Mouse (Mus musculus): ENCODE data around the gene Syt11. TPM values are rescaled to one million over a fixed set of nuclear protein-coding genes. Genes with fewer than 3 reads are reported as not detected.
A peak's percentile ranks its signal among the peaks of the same experiment; 100 is the strongest.
"Not testable (repeated sequence)": the region's sequence is repeated elsewhere in the genome, so short reads cannot be mapped to it uniquely, and the experiment has no call there.

The Syt11 gene
- total and polyA plus RNA-seq, 2 experiments: 0.92 to 1.6 TPM

DNA sequence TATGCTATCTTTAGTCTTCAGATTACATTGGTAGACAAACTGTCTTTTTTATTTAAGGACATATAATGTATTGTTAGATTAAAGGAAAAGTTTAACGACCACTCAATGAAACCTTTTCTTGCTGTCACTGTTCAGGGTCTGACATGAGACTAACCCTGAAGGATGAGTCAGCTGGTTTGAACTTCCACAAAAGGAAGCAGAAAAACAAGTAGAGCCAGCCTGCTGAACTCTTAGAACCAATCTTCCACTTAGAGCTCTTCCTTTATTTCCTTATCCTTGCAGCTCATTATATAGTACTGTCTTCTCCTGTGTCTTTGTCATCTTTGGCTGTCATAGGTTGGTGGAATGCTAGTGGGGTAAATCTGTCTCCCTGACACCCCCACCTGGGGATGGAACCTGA, 57.1 kb downstream of the Syt11 start:
- Histone ChIP-seq H3K79me2 (ENCODE audit: control insufficient read depth, insufficient read depth, low read length) (no peaks in the 10 kb centered on the region; the same call in 1 of the 2 replicates), H3K4me3 (ENCODE audit: insufficient read depth, low read depth, low read length) (no peak overlapping the region; the same call in 1 of the 2 replicates), H3K27ac (replicated peaks; ENCODE audit: insufficient read depth, low read depth, low read length) (peak overlapping the region; percentile 35; the same call in 1 of the 2 replicates), H3K27me3 (ENCODE audit: control insufficient read depth, insufficient read depth, low read length) (no peaks in the 10 kb centered on the region), H3K4me1 (ENCODE audit: control insufficient read depth, insufficient read depth, low read length) (peaks cover 16% of the 10 kb centered on the region), H3K36me3 (ENCODE audit: control insufficient read depth, insufficient read depth, low read length) (peaks cover 13% of the 10 kb centered on the region), H3K9ac (ENCODE audit: low read depth, low read length) (no peak overlapping the region)
- peak; percentile 36 for DNase-seq (ENCODE audit: extremely low read depth, low read depth, low spot score)
- WGBS: 39% methylated on average over 1 of the region's 1 CpGs
- TF ChIP-seq POLR2A (IDR thresholded peaks at IDR 0.05; ENCODE audit: extremely low read depth, insufficient read depth, low read length) (no peak), CTCF (IDR thresholded peaks at IDR 0.05; ENCODE audit: low read depth, low read length) (no peak)

DNA sequence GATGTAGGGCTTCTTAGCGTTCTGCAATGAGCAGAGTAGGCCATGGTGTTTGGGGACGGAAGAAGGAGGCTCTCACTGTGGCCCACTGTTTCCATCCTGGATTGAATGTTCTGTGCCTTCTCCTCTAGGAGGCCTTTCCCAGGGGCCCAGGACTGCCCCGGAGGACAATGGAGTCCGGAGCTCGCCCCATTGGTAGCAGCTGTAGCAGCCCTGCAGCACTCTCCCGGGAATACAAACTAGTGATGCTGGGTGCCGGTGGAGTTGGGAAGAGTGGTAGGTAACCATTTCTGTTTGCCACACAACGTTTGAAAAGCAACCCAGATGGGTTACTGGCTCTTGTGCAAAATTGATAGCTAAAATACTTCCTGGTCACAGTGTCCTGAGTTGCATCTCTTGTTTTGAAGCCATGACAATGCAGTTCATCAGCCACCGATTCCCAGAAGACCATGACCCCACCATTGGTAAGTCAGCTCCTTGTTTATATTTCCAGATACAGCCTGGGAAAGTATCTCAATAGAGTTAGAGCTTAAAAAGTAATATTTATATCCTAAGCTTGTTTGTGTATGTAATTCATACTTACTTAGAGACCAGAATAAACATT, 57.7 kb downstream of the Syt11 start:
- peak; percentile 32 for DNase-seq (ENCODE audit: extremely low read depth, low read depth, low spot score)
- Histone ChIP-seq H3K4me1 (ENCODE audit: control insufficient read depth, insufficient read depth, low read length) (peaks cover 16% of the 10 kb centered on the region), H3K9ac (ENCODE audit: low read depth, low read length) (peak overlapping the region; percentile 85), H3K79me2 (ENCODE audit: control insufficient read depth, insufficient read depth, low read length) (no peaks in the 10 kb centered on the region; the same call in 1 of the 2 replicates), H3K27ac (replicated peaks; ENCODE audit: insufficient read depth, low read depth, low read length) (peak overlapping the region; percentile 54), H3K36me3 (ENCODE audit: control insufficient read depth, insufficient read depth, low read length) (peaks cover 15% of the 10 kb centered on the region), H3K4me3 (ENCODE audit: insufficient read depth, low read depth, low read length) (peak overlapping the region; percentile 85), H3K27me3 (ENCODE audit: control insufficient read depth, insufficient read depth, low read length) (no peaks in the 10 kb centered on the region)
- WGBS: under 1% methylated on average over 9 of the region's 9 CpGs
- no peak for TF ChIP-seq POLR2A (IDR thresholded peaks at IDR 0.05; ENCODE audit: extremely low read depth, insufficient read depth, low read length)
- peak; percentile 7; the same call in 1 of the 2 replicates for TF ChIP-seq CTCF (IDR thresholded peaks at IDR 0.05; ENCODE audit: low read depth, low read length)

DNA sequence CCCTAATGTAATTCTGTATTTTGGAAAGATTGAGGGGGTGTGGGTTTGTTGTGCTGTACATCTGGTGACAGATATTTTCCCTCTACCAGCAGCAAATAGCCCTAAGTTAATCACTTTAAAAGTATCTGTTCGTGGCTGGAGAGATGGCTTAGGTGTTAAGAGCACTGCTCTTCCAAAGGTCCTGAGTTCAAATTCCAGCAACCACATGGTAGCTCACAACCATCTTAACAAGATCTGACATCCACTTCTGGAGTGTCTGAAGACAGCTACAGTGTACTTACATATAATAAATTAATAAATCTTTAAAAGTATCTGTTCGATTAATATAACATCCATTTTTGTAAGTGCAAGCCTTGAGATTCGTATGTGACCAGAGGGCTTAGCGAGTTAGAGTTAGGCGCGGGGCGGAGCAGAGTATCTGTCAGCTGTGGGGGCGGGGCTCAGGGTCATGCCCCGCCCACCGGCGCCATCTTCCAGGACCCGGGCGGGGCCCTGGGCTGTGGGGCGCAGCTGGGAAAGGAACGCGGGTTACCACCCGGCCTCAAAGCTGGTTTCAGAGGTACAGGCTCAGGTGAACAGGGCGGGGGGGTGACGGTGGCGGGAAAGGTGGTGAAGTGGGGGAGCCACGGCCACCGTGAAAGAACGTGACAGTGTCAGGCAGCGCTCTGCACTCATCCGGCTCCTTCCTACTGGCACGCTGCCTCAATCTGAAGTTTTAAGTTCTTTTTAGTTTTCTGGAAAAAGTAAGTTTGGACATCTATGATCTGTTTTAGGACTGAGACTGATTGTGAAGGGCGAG, 58.4 kb downstream of the Syt11 start, which contains the start of gene Rit1:
Gene Rit1, plus strand, starts transcription at position 440 of the 799 bp plus-strand sequence.
- Histone ChIP-seq H3K79me2 (ENCODE audit: control insufficient read depth, insufficient read depth, low read length) (no peaks in the 10 kb centered on the region; the same call in 1 of the 2 replicates), H3K27ac (replicated peaks; ENCODE audit: insufficient read depth, low read depth, low read length) (peak within 1 kb of the TSS; percentile 54), H3K4me3 (ENCODE audit: insufficient read depth, low read depth, low read length) (peak within 1 kb of the TSS; percentile 85), H3K9ac (ENCODE audit: low read depth, low read length) (peak within 1 kb of the TSS; percentile 85), H3K27me3 (ENCODE audit: control insufficient read depth, insufficient read depth, low read length) (no peaks in the 10 kb centered on the region), H3K36me3 (ENCODE audit: control insufficient read depth, insufficient read depth, low read length) (peaks cover 19% of the 10 kb centered on the region), H3K4me1 (ENCODE audit: control insufficient read depth, insufficient read depth, low read length) (peaks cover 16% of the 10 kb centered on the region)
- peak; percentile 78; the same call in 1 of the 2 replicates for TF ChIP-seq POLR2A (IDR thresholded peaks at IDR 0.05; ENCODE audit: extremely low read depth, insufficient read depth, low read length)
- no peak for TF ChIP-seq CTCF (IDR thresholded peaks at IDR 0.05; ENCODE audit: low read depth, low read length)
- DNase-seq (ENCODE audit: extremely low read depth, low read depth, low spot score): peak; percentile 62
- WGBS: 1% methylated on average over 27 of the region's 27 CpGs

DNA sequence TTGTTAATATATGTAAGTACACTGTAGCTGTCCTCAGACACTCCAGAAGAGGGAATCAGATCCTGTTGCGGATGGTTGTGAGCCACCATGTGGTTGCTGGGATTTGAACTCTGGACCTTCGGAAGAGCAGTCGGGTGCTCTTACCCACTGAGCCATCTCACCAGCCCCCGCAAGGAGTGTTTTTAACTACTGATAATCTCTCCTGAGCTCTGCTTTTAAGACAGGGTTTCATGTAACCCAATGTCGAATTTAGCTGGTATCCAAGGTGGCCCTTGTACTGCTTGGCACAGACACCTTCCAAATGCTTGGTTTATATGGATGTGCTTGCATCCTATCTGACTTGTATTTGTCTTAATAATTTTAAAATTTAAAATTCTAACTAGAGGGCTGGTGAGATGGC, 59.2 kb downstream of the Syt11 start:
- not testable (repeated sequence) for H3K27me3 ChIP-seq (ENCODE audit: control insufficient read depth, insufficient read depth, low read length); H3K27ac ChIP-seq (replicated peaks; ENCODE audit: insufficient read depth, low read depth, low read length); H3K79me2 ChIP-seq (ENCODE audit: control insufficient read depth, insufficient read depth, low read length); H3K4me3 ChIP-seq (ENCODE audit: insufficient read depth, low read depth, low read length); DNase-seq (ENCODE audit: extremely low read depth, low read depth, low spot score); H3K9ac ChIP-seq (ENCODE audit: low read depth, low read length)
- Histone ChIP-seq H3K4me1 (ENCODE audit: control insufficient read depth, insufficient read depth, low read length) (peaks cover 16% of the 10 kb centered on the region), H3K36me3 (ENCODE audit: control insufficient read depth, insufficient read depth, low read length) (peaks cover 24% of the 10 kb centered on the region)
- 89% methylated on average over 5 of the region's 5 CpGs for WGBS

GRCm38 (mm10) chr3:88714725-88715124, 60.2 kb downstream of the Syt11 start:
- Histone ChIP-seq H3K27me3 (ENCODE audit: control insufficient read depth, insufficient read depth, low read length) (no peaks in the 10 kb centered on the region), H3K4me1 (ENCODE audit: control insufficient read depth, insufficient read depth, low read length) (peaks cover 16% of the 10 kb centered on the region), H3K79me2 (ENCODE audit: control insufficient read depth, insufficient read depth, low read length) (no peaks in the 10 kb centered on the region), H3K27ac (replicated peaks; ENCODE audit: insufficient read depth, low read depth, low read length) (no peak overlapping the region), H3K36me3 (ENCODE audit: control insufficient read depth, insufficient read depth, low read length) (peaks cover 31% of the 10 kb centered on the region), H3K4me3 (ENCODE audit: insufficient read depth, low read depth, low read length) (no peak overlapping the region), H3K9ac (ENCODE audit: low read depth, low read length) (no peak overlapping the region)
- no peak for TF ChIP-seq POLR2A (IDR thresholded peaks at IDR 0.05; ENCODE audit: extremely low read depth, insufficient read depth, low read length)
- TF ChIP-seq CTCF (IDR thresholded peaks at IDR 0.05; ENCODE audit: low read depth, low read length): no peak
- WGBS: 74% methylated on average over 2 of the region's 2 CpGs
- DNase-seq (ENCODE audit: extremely low read depth, low read depth, low spot score): no peak

All from liver, adult 2 months (tissue).